Mouse (Mus musculus) kidney, postnatal 10 days (tissue): ENCODE results near the gene Arhgef40.
A peak's percentile ranks its signal among the peaks of the same experiment; 100 is the strongest.

Experiments used
- DNase-seq: peaks from one replicate; pipeline ENCODE4 v3.0.0; 2021; ENCODE audit warnings: mixed read lengths

Arhgef40 gene

DNA sequence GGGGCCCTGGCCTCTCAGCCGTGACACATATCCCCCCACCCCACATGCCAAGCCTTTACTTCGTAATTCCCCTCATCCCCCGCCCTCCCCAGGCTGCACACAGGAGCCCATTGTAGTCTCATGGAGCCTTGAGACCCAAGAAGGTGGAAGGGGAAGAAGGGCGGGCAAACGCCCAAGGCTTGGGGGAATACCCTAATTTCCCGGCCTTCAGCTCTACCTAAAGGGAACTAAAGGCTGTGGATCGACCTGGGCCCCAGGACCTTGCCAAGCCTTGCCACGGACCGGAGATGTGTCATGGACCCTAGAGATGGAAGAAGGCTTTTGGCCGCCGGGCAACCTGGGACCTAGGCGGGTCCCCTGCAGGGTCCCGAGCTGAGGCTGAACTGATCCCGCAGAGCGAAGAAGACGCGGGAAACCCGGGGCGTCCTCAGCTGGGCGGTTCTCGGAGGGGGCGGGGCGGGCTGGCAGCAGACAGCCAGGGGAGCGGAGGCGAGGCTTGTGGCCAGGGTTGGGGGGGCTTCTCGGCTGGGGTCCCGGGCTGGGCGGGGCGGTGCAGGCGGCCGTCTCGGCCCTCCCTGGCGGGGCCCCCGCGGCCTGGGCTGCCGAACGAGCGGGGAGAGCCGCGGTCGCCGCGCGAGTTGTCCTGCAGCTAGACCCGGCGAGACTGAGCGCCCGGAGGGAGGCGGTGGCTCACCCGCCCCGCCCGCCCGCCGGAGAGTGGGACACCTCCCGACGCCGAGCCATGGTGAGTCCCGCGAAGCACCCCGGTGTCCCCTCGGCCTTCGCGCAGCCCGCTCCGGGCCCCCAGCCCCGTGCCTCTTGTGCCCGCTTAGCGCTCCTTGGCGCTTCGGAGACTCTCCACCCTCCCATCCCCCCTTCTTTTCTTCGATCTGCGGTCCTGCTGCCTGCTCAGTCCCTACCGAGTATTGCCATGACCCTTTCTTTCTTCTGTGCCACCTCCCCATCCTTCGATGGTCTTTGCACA is at the start of gene Arhgef40:
Gene Arhgef40, plus strand, starts transcription at position 473 of the 985 bp plus-strand sequence.
- DNase-seq, result peak; percentile 93

DNA sequence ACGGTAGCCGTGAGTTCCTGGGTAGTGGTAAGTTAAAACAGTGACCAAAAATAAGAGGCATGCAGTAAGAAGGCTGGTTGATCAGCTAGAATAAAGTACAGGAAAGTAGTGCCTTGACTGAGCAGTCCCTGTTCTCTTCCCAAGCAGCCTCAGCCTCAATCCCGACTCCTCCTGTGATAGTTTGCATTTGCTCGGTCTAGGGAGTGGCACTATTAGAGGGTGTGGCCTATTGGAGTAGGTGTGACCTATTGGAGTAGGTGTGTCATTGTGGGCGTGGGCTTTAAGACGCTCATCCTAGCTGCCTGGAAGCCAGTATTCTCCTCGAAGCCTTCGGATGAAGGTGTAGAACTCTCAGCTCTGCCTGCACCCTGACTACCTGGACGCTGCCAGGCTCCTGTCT is 45.5 kb upstream of the Arhgef40 start:
- no peak for DNase-seq

DNA sequence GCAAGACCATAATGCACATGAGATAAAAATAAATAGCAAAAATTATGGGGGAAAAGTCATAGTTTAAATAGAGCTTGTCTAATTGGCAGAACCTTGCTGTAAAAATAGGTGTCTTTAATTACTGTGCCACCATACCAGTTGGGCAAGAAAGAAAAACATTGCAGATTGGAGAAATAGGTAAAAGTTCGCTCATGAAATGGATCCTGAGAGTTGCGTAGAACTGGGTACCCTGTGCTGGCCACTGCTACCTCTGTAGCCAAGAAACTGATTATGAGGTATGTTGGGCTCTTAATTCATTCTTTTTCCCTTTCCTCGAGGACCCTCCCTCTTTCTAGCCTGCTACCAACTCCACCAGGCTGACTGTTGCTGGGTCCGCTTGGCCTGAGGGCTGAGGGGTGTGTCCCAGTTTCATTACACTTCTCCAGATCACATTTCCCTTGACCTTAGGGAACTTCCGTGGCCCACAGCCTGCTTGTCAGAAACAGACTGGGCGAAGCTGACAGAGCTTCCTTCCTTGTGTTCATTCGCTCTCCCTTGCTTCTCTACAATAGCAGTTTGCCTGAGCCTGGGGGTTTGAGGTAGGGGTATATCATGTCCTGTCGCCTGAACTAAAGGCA is 43.5 kb upstream of the Arhgef40 start:
- DNase-seq, result peak; percentile 66

DNA sequence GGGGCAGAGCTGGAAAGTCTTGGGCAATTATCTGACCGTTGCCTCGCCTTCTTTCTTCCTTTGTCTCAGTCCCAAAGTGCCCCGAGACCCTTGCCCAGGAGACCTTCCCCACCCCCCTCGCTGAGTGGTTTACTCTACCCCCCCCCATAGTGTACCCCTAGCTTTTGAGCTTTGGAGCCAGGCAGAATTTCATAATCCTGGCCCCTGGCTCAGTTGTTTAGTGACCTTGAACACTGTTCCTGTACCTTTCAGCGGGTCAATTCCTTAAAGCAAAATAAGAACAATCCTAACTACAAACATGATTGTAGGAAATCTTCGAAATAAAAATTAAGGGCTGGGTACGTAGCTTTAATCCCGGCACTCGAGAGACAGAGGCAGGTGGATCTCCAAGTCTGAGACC is 42.9 kb upstream of the Arhgef40 start:
- DNase-seq, result no peak

DNA sequence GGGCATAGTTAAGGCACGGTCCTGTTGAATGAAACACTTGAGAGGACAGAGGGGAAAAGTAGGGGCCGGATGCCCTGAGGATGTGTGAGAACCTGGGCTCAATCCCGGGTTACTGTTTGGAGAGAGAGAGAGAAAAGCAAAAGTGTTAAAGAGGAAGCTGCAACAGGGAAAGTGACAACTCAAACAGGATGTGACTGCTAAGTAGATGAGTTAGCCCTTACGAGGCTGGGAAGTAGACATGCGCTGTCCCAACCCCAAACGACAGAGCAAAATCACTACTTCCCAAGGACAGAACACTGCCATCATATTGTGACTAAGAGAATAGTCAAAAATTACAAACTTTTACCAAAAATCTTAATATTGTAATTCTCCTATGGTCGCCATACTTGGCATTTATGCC is 42.3 kb upstream of the Arhgef40 start:
- DNase-seq, result no peak

DNA sequence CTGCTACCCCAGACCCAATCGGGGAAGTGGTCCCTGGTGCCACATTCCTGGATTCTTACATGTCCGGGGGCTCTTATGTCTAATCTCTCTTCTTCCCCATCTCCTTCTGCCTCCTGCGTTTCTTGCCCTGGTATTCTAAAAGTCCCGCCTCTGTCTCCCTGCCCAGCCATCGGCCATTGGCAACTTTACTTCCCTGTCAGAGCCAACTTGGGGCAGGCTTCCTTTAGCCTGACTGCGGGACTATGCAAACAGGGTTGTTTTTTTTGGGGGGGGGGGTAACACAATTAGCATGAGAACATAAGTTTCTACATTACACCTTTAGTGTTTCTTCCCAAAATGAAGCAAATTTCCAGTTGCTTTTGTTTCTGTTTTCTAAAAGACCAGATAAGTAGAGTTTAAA is 41.2 kb upstream of the Arhgef40 start:
- DNase-seq, result no peak

DNA sequence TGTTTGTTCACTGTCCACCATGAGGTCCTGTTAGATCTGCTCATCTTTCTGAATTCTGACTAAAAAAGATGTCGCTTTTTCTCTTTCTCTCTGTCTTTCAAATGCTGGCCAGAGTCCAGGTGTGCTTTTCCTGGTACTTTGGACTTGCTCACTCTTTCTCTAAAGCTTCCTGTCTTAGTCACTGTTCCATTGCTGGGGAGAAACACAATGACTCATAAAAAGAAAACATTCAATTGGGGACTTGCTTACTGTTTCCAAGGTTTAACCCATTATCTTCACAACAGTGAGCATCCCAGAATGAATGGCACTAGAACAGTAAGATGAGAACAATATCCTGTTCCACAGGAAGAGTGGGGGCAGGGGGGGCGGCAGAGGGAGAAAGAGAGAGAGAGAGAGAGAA is 24.2 kb upstream of the Arhgef40 start:
- no peak for DNase-seq

DNA sequence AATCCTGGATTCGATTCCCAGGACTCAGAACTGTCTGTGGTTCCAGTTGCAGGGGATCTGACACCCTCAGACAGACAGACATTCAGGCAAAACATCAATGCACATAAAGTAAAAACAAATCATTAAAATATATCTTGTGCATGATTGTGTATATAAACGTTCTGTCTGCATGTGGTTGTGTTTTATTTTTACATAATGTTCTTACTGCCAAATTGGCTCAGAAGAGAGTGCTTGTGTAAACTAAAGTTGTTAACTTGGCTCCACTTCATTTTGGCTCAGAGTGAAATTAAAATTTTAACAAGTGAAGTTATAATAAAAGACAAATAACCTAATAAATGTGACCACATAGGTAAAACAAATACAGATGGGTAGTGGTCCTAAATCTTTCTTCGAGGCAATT is 17.1 kb upstream of the Arhgef40 start:
- no peak for DNase-seq

DNA sequence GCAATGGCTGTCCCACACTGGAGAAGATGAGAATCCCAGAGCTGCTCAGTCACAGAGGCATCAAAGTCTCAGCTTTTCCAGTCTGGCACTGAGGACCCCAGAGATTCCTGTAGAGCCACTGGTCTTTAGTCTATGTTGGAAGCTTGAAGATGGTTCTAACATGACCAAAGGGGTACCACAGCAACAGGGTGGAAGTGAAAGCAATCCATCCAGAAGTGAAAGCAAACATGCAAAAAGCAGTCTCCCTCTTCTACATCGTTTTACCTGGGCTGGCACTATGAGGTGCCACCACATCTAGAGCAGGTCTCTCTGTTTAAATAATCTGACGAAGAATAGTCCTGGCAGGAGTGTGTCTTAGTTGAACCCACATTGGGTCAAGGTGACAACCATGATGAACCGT is 5.3 kb upstream of the Arhgef40 start:
- no peak for DNase-seq

DNA sequence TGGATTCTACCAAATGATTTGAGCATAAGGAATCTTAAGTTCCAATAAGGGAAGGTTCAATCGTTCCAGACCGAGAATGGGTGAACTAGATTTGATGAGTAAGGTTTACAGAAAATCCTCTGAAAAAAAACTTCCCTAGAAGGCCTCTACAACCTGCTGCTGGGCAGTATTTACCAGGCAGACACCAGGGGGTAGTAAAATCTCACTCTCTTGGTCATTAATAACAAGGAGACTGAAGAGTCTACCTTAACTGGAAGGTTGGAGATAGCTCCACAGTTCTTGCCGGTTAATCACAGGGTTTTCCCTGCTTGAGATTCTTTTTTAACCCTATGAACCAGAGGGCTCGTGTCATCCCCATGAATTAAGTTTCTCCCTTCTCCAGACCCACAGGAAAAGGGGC is 1.3 kb upstream of the Arhgef40 start:
- no peak for DNase-seq

DNA sequence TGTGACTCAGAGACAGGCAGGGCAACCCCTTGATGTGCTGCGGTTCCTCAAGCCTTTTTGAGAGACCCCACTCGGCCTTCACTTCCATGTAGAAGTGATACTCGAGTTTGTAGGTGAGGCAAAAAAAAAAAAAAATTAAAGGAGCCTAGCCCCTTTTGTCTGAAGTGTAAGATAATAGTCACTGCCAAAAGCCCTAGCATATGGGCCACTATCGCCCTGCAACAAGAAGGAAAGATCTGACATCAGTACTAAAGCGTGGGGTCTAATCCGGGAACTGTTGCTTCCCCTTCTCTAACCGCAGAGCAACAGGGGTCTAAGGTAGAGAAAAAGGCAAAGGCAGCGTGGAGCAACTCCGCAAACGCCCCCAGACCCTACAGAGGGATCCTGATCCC is 668 bp upstream of the Arhgef40 start:
- no peak for DNase-seq

DNA sequence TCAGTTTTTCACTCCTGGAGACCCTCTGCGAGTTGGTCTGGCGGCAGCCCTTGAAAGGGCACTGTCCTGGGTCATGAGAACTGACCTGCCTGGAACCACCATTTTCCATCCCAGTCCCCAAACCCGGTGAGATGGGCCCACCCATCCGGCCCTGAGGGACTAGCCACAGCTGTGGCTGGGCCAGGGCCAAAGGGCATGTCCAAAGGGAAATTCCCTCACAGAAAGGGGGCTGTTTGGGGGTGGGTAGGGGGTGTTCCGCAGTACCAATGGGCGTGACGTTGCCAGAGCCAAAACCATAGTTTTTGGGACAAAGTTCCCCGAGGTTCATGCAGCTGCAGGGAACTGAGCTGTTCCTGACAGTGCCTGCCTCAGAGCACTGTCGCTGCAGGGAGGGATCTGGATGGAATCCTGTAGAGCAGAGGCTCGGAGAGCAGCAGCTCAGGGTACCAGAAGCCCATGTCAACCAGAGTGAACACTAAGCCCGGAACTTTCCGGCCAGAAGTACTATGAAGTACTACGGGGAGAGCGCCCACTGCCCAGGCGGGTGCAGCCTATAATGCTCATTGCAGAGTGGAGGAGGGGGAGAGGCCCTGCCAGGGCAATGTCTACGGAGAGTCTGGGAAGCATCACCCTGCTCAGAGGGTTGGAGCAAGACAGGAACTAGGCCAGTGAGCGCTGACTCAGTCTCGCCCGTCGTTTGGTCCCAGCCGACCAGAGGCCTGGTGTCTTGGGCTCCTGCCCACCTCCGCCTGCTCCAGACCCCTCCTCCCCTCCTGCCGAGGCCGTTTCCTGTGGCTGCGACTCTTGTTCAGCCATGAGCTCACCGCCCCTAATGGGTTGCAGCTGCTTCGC is 1.0 kb downstream of the Arhgef40 start:
- peak; percentile 91 for DNase-seq

DNA sequence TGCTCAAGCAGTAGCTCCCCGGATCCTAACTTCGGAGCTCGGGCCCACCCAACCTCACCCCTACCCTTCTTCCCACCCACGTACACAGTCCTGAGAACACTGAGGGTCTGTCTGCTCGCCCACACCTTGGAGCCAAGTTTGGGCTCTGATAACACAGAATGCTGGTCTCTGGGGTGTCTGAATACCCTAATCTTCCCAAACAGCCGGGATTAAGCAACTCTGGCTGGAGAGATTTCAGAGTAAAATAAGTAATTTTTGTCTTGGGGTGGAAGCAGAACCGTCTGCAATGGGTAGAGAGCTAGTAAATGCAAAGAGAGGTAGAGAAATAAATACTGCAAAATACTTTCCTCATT is 1.6 kb downstream of the Arhgef40 start:
- DNase-seq, result no peak

DNA sequence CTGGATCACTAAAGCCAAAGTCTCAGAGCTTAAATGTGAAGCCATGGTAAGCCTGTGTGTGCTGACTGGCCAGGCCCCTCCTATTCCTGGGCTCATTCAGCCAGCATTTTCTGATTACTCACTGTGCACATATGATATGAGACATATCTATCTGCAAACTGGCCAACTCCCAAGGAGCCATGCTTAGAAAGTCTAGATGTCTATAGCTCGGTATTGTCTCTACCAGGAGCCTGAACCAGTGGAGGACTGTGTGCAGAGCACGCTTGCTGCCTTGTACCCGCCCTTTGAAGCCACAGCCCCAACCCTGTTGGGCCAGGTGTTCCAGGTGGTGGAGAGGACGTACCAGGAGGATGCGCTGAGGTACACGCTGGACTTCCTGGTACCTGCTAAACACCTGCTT is 2.7 kb downstream of the Arhgef40 start:
- peak; percentile 5 for DNase-seq

DNA sequence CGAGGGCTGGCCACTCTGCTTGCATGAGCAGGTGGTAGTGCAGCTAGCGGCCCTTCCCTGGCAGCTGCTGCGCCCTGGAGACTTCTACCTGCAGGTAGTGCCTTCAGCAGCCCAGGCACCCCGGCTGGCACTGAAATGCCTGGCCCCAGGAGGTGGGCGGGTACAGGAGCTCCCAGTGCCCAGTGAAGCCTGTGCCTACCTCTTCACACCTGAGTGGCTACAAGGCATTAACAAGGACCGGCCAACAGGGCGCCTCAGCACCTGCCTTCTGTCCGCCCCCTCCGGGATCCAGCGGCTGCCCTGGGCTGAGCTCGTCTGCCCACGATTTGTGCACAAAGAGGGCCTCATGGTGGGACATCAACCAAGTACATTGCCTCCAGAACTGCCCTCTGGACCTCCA is 4.2 kb downstream of the Arhgef40 start:
- peak; percentile 77 for DNase-seq

DNA sequence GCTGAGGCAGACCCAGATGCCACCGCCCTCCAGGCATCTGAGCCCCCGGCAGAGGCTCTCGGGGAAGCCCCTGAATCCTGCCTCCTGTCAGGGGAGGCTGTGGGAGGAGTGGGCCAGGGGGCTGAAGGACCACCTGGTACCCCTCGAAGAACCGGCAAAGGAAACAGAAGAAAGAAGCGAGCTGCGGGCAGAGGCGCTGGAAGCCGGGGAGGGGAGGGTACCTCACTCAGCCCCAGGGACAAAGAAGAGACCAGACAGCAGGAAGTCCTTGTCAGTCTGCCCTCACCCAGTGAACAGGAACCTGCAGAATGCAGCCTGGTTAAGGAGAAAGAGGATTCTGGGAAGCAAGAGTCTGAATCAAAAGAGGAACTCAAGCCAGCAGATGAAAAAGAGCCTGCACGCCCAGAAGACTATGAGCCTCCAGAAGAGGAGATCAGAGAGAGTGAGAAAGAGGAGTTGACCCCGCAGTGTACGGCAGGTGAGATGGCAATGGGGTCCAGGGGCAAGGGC is 5.0 kb downstream of the Arhgef40 start:
- DNase-seq, result peak; percentile 12

DNA sequence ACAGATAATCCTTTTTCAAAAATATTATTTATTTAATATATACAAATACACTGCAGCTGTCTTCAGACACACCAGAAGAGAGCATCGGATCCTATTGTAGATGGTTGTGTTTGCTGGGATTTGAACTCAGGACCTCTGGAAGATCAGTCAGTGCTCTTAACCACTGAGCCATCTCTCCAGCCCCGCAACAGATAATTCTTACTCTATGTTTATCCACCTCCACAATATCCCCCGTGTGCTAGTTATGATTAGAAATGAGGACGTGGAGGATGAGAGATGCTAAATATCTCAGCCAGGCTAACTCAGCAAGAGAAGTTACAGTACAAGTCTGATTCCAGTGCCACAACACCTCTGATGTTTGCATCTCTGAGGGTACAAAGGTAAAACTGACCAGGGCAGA is 9.9 kb downstream of the Arhgef40 start:
- DNase-seq, result no peak

DNA sequence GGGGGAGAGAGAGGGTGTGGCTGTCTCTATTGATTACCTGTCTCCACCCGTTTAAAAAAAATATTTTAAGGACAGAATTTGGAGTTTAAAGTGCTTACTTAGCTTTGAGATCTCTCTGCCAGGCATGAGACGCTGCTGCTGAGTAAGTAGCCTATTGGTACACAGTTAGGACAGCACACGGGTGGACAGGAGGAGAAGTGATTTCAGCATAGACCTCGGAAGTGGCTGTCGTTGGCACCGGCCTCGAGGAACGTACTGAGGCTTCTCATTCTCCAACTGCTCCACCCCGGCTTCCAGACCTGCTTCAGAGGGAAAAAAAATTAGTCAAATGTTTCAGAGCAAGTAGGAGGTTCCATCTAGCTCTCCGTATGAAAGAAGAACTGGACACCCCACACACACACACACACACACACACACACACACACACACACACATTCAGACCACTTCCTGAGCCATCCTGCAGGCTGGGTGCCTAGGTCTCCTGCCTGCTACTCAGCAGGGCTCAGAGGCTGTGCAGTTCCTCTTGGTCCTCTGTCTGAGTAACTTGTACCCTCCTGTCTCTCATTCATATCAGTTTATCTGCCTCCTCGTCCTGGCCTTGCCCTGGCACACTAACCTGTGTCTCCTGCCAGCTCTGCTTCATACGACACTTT is 10.8 kb downstream of the Arhgef40 start:
- DNase-seq, result peak; percentile 5

DNA sequence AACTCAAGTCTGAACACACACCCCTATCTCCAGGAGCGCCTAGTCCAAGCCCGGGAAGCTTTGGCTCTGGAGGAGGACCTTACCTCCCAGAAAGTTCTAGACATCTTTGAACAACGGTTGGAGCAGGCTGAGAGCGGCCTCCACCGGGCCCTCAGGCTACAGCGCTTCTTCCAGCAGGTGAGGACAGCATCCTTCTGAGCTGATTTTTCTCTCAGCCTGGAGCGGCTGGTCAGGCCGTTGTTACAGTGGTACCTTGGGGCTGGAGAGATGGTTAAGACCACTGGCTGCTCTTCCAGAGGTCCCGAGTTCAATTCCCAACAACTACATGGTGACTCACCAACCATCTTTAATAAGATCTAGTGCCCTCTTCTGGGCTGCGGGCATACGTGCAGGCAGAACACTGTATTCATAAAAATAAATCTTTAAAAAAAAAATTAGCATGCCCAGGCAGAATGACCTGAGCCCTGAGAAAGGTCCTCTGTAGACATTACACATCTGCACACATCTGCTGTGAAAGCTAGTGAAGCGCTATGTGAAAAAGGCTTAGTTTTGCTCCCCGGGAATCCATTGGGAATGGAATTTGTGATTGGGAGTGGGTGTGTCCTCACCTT is 11.8 kb downstream of the Arhgef40 start:
- DNase-seq, result peak; percentile 8

DNA sequence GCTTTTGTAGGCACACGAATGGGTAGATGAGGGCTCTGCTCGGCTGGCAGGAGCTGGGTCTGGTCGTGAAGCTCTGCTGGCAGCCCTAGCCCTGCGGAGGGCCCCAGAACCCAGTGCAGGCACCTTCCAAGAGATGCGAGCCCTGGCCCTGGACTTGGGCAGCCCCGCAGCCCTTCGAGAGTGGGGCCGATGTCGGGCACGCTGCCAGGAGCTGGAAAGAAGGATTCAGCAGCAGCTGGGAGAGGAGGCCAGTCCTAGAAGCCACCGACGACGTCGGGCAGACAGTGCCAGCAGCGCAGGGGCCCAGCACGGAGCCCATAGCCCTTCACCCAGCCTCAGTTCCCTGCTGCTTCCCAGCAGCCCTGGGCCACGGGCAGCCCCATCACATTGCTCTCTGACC is 12.3 kb downstream of the Arhgef40 start:
- peak; percentile 47 for DNase-seq

DNA sequence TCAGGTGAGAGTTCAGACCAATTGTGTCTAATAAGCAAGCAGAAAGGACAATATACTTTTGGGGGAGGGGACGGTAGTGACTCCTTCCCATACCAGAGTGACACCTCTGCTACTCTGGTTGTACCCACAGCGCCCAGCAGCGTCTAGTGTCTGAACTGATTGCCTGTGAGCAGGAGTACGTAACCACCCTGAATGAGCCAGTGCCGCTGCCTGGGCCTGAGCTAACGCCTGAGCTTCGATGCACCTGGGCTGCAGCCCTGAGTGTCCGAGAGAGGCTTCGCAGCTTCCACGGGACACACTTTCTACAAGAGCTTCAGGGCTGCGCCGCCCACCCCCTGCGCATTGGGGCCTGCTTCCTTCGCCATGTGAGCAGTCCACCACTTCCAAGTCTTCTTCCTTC is 13.0 kb downstream of the Arhgef40 start:
- DNase-seq, result peak; percentile 8

DNA sequence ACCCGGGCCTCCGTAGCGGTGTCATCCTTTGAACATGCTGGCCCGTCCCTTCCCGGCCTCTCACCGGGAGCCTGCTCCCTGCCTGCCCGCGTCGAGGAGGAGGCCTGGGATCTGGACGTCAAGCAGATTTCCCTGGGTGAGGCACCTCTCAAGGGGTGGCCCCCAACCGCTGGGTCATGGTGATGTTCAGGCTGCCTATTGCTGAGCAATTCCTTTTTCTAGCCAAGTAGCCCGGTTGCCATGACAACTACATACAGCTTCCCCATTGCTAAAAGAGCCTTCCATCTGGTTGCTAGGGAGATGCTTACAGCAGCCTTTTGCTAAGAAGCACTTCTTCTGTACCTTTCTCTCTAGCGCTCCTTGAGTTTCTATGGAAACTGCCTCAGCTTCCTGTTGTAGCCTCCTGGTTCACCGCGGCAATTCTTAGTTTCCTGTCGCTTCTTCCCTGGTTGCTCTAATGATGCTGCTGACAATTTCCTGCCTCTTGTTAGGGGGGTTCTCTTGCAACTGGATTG is 19.5 kb downstream of the Arhgef40 start:
- DNase-seq, result no peak
